Mouse (Mus musculus): ENCODE measurements at regions not wholly inside any gene's neighbourhood (a gene's known extent, or its start where the extent isn't known, plus 50 kb on each side); places are given as distances from the start of the nearest gene placed in this dataset.

- no peak for TF ChIP-seq ZC3H11A (IDR thresholded peaks at IDR 0.05; ENCODE audit: borderline replicate concordance, low read depth, low read length)
- H3K9ac ChIP-seq (ENCODE audit: insufficient read depth, low read depth, low read length, poor library complexity, severe bottlenecking), result no peak overlapping the region
- H3K27ac ChIP-seq (ENCODE audit: insufficient read depth, low read depth, low read length, poor library complexity, severe bottlenecking), result no peak overlapping the region
- H3K9me3 ChIP-seq (ENCODE audit: control insufficient read depth, insufficient read depth, low read depth, low read length), result no peaks in the 10 kb centered on the region
- H3K4me1 ChIP-seq (ENCODE audit: control insufficient read depth in 2 of 2, insufficient read depth in 2 of 2, low read length in 2 of 2, poor library complexity in 1 of 2), result no peaks in the 10 kb centered on the region
- in situ Hi-C loops (cut with MboI; ENCODE audit: low sequenced_read_pairs in 2 of 2, unreplicated experiment in 2 of 2), result no loop called here
- no peak for DNase-seq (ENCODE audit: low read depth, low spot score)
- no peak overlapping the region for H3K4me3 ChIP-seq (ENCODE audit: insufficient read depth in 1 of 2, low read depth in 1 of 2, low read length in 2 of 2, poor library complexity in 1 of 2, severe bottlenecking in 1 of 2)
- no peaks in the 10 kb centered on the region for H3K36me3 ChIP-seq (ENCODE audit: control insufficient read depth, insufficient read depth, low read length, poor library complexity, severe bottlenecking)
Observed at GRCm38 (mm10) chr4:114711082-114711481, 110.4 kb upstream of the Gm12830 start.

GRCm38 (mm10) chr4:114712005-114712665 lies 109.4 kb upstream of the Gm12830 start:
- Histone ChIP-seq H3K4me3 (ENCODE audit: insufficient read depth in 1 of 2, low read depth in 1 of 2, low read length in 2 of 2, poor library complexity in 1 of 2, severe bottlenecking in 1 of 2) (no peak overlapping the region), H3K27ac (ENCODE audit: insufficient read depth, low read depth, low read length, poor library complexity, severe bottlenecking) (no peak overlapping the region), H3K36me3 (ENCODE audit: control insufficient read depth, insufficient read depth, low read length, poor library complexity, severe bottlenecking) (no peaks in the 10 kb centered on the region), H3K9ac (ENCODE audit: insufficient read depth, low read depth, low read length, poor library complexity, severe bottlenecking) (no peak overlapping the region), H3K4me1 (ENCODE audit: control insufficient read depth in 2 of 2, insufficient read depth in 2 of 2, low read length in 2 of 2, poor library complexity in 1 of 2) (no peaks in the 10 kb centered on the region), H3K9me3 (ENCODE audit: control insufficient read depth, insufficient read depth, low read depth, low read length) (no peaks in the 10 kb centered on the region)
- TF ChIP-seq HCFC1 (IDR thresholded peaks at IDR 0.05; ENCODE audit: borderline replicate concordance, insufficient read depth, low read length) (no peak), ZC3H11A (IDR thresholded peaks at IDR 0.05; ENCODE audit: borderline replicate concordance, low read depth, low read length) (no peak), ZNF384 (IDR thresholded peaks at IDR 0.05; ENCODE audit: low read depth, low read length) (no peak), CHD2 (IDR thresholded peaks at IDR 0.05; ENCODE audit: low read depth, low read length) (no peak), MAFK (IDR thresholded peaks at IDR 0.05; ENCODE audit: insufficient read depth, low read depth, low read length) (no peak)
- in situ Hi-C loops (cut with MboI; ENCODE audit: low sequenced_read_pairs in 2 of 2, unreplicated experiment in 2 of 2), result no loop called here
- DNase-seq (ENCODE audit: low read depth, low spot score), result no peak

DNA sequence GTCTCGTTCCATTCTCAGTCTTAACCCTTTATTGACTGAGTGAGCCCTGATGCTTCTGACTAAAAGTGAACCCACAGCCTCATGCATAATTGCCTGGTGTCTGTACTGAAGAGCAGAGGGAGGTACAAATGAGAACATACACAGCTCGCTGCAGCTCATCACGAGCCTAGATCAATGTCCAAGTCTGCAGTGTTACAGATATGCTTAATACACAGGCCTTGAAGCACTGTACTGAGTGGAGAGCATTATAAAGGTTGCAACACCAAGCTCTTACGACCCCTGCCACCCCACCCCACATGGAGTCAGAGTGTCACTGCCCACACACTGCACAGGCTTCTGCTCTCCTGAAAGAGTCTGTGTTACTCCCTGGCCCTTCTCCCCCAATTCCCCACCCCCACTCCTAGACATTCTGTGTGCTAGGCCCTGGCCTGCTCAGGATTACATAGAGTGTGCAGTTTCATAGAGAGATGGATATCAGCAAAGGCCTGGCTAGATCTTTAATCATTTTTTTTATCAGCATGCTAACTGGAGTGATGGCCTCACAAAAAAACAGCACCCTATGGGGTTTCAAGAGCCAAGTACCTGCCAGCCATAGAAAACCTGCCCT lies 108.5 kb upstream of the Gm12830 start:
- Histone ChIP-seq H3K4me3 (ENCODE audit: insufficient read depth in 1 of 2, low read depth in 1 of 2, low read length in 2 of 2, poor library complexity in 1 of 2, severe bottlenecking in 1 of 2) (no peak overlapping the region), H3K27ac (ENCODE audit: insufficient read depth, low read depth, low read length, poor library complexity, severe bottlenecking) (no peak overlapping the region), H3K9me3 (ENCODE audit: control insufficient read depth, insufficient read depth, low read depth, low read length) (no peaks in the 10 kb centered on the region), H3K4me1 (ENCODE audit: control insufficient read depth in 2 of 2, insufficient read depth in 2 of 2, low read length in 2 of 2, poor library complexity in 1 of 2) (no peaks in the 10 kb centered on the region), H3K9ac (ENCODE audit: insufficient read depth, low read depth, low read length, poor library complexity, severe bottlenecking) (no peak overlapping the region), H3K36me3 (ENCODE audit: control insufficient read depth, insufficient read depth, low read length, poor library complexity, severe bottlenecking) (no peaks in the 10 kb centered on the region)
- DNase-seq (ENCODE audit: low read depth, low spot score), result no peak
- in situ Hi-C loops (cut with MboI; ENCODE audit: low sequenced_read_pairs in 2 of 2, unreplicated experiment in 2 of 2), result no loop called here
- no peak for TF ChIP-seq HCFC1 (IDR thresholded peaks at IDR 0.05; ENCODE audit: borderline replicate concordance, insufficient read depth, low read length)
- TF ChIP-seq CHD2 (IDR thresholded peaks at IDR 0.05; ENCODE audit: low read depth, low read length), result no peak
- TF ChIP-seq MAFK (IDR thresholded peaks at IDR 0.05; ENCODE audit: insufficient read depth, low read depth, low read length), result no peak
- no peak for TF ChIP-seq ZC3H11A (IDR thresholded peaks at IDR 0.05; ENCODE audit: borderline replicate concordance, low read depth, low read length)
- TF ChIP-seq ZNF384 (IDR thresholded peaks at IDR 0.05; ENCODE audit: low read depth, low read length), result no peak

DNA sequence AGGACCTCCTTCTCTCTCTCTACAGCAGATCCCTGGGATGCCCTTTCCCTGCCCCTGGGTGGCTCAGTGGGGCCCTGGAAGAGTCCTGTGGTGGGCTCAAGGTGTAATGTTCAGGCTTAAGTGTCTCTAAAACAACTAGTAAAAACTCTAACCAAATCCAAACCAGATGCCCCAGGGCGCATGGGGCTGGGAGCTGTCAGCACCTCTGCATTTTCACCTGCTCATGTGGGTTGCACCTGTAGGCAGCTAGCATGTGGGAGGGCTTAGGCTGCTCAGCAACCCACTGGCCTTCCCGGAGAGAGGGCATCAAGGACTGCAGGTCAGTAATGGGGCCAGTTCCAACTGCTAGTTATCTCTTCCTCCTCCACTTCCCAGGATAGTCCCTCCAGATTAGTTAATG lies 104.8 kb upstream of the Gm12830 start:
- Histone ChIP-seq H3K9me3 (ENCODE audit: control insufficient read depth, insufficient read depth, low read depth, low read length) (no peaks in the 10 kb centered on the region), H3K27ac (ENCODE audit: insufficient read depth, low read depth, low read length, poor library complexity, severe bottlenecking) (no peak overlapping the region), H3K36me3 (ENCODE audit: control insufficient read depth, insufficient read depth, low read length, poor library complexity, severe bottlenecking) (no peaks in the 10 kb centered on the region), H3K4me3 (ENCODE audit: insufficient read depth in 1 of 2, low read depth in 1 of 2, low read length in 2 of 2, poor library complexity in 1 of 2, severe bottlenecking in 1 of 2) (no peak overlapping the region), H3K9ac (ENCODE audit: insufficient read depth, low read depth, low read length, poor library complexity, severe bottlenecking) (no peak overlapping the region), H3K4me1 (ENCODE audit: control insufficient read depth in 2 of 2, insufficient read depth in 2 of 2, low read length in 2 of 2, poor library complexity in 1 of 2) (no peaks in the 10 kb centered on the region)
- no peak for DNase-seq (ENCODE audit: low read depth, low spot score)
- TF ChIP-seq MAFK (IDR thresholded peaks at IDR 0.05; ENCODE audit: insufficient read depth, low read depth, low read length), result no peak
- no peak for TF ChIP-seq CHD2 (IDR thresholded peaks at IDR 0.05; ENCODE audit: low read depth, low read length)
- TF ChIP-seq ZC3H11A (IDR thresholded peaks at IDR 0.05; ENCODE audit: borderline replicate concordance, low read depth, low read length), result no peak
- TF ChIP-seq ZNF384 (IDR thresholded peaks at IDR 0.05; ENCODE audit: low read depth, low read length), result no peak
- TF ChIP-seq HCFC1 (IDR thresholded peaks at IDR 0.05; ENCODE audit: borderline replicate concordance, insufficient read depth, low read length), result no peak
- in situ Hi-C loops (cut with MboI; ENCODE audit: low sequenced_read_pairs in 2 of 2, unreplicated experiment in 2 of 2), result no loop called here

GRCm38 (mm10) chr4:114720696-114721095 lies 100.8 kb upstream of the Gm12830 start:
- Histone ChIP-seq H3K9me3 (ENCODE audit: control insufficient read depth, insufficient read depth, low read depth, low read length) (no peaks in the 10 kb centered on the region), H3K27ac (ENCODE audit: insufficient read depth, low read depth, low read length, poor library complexity, severe bottlenecking) (no peak overlapping the region)
- DNase-seq (ENCODE audit: low read depth, low spot score), result no peak

More at GRCm38 (mm10) chr4:114720696-114721095, 100.8 kb upstream of the Gm12830 start:
- TF ChIP-seq MAFK (IDR thresholded peaks at IDR 0.05; ENCODE audit: insufficient read depth, low read depth, low read length) (no peak), ZNF384 (IDR thresholded peaks at IDR 0.05; ENCODE audit: low read depth, low read length) (no peak), CHD2 (IDR thresholded peaks at IDR 0.05; ENCODE audit: low read depth, low read length) (no peak), HCFC1 (IDR thresholded peaks at IDR 0.05; ENCODE audit: borderline replicate concordance, insufficient read depth, low read length) (no peak), ZC3H11A (IDR thresholded peaks at IDR 0.05; ENCODE audit: borderline replicate concordance, low read depth, low read length) (no peak)
- Histone ChIP-seq H3K4me3 (ENCODE audit: insufficient read depth in 1 of 2, low read depth in 1 of 2, low read length in 2 of 2, poor library complexity in 1 of 2, severe bottlenecking in 1 of 2) (no peak overlapping the region), H3K9ac (ENCODE audit: insufficient read depth, low read depth, low read length, poor library complexity, severe bottlenecking) (no peak overlapping the region), H3K4me1 (ENCODE audit: control insufficient read depth in 2 of 2, insufficient read depth in 2 of 2, low read length in 2 of 2, poor library complexity in 1 of 2) (no peaks in the 10 kb centered on the region), H3K36me3 (ENCODE audit: control insufficient read depth, insufficient read depth, low read length, poor library complexity, severe bottlenecking) (no peaks in the 10 kb centered on the region)
- in situ Hi-C loops (cut with MboI; ENCODE audit: low sequenced_read_pairs in 2 of 2, unreplicated experiment in 2 of 2), result no loop called here

Measured in ES-E14 (cell line).